Mouse (Mus musculus) embryonic fibroblast, embryonic 13.5 days (primary cell): ENCODE data around the gene Cnot9.

Source experiments
- CTCF ChIP-seq: IDR thresholded peaks from 2 replicates; pipeline ENCODE4 v1.5.1; 2011; ENCODE audit warnings: mild to moderate bottlenecking, control low read depth, low read length, moderate library complexity, borderline replicate concordance; ENCODE audit not compliant: insufficient read depth
- POLR2A ChIP-seq: IDR thresholded peaks from 2 replicates; pipeline ENCODE4 v1.6.1; 2011; ENCODE audit warnings: low read depth, mild to moderate bottlenecking, control low read depth, low read length, moderate library complexity

GRCm38 (mm10) chr1:74559061-74559460 is 53.2 kb downstream of the Cnot9 start:
- no peak for TF ChIP-seq CTCF
- no peak for TF ChIP-seq POLR2A
